Mouse (Mus musculus): Measurements from ENCODE around the gene Pgpep1l.
"Not testable (repeated sequence)": the region's sequence is repeated elsewhere in the genome, so short reads cannot be mapped to it uniquely, and the experiment has no call there.

Gene Pgpep1l

DNA sequence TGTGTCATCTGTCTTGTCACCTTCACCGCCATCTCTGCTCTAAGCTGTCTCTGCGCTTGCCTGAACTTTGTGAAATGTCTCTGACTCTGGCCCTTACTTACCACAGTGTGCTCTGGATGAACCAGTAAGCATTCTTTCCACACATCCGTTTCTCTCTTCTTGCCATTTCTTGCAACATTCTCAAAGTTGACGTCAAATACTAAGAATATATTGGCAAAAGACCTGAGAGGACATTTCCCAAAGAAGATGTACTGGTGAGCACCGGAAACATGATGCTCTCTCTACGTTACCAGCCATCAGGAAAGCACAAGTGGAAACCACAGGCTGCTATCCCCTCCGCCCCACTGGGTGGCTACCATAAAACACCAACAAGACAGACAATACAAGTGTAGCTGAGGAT, 19.7 kb upstream of the Pgpep1l start:
- in situ Hi-C loops (cut with MseI, MboI), result no loop called here

DNA sequence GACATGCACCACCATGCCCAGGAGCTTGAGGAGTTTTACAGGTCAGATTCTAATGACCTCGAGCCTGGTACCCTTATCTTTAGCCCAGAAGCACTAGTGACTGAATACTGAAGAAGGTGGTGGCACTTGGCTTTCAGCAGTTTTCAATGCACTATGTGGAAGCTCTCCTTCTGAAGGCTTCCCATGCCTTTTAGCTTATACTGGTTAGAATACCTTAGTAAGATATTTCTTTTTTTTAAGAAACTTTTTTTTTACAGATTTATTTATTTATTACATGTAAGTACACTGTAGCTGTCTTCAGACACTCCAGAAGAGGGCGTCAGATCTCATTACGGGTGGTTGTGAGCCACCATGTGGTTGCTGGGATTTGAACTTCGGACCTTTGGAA, 19.1 kb upstream of the Pgpep1l start:
- in situ Hi-C loops (cut with MseI, MboI), result not testable (repeated sequence)

DNA sequence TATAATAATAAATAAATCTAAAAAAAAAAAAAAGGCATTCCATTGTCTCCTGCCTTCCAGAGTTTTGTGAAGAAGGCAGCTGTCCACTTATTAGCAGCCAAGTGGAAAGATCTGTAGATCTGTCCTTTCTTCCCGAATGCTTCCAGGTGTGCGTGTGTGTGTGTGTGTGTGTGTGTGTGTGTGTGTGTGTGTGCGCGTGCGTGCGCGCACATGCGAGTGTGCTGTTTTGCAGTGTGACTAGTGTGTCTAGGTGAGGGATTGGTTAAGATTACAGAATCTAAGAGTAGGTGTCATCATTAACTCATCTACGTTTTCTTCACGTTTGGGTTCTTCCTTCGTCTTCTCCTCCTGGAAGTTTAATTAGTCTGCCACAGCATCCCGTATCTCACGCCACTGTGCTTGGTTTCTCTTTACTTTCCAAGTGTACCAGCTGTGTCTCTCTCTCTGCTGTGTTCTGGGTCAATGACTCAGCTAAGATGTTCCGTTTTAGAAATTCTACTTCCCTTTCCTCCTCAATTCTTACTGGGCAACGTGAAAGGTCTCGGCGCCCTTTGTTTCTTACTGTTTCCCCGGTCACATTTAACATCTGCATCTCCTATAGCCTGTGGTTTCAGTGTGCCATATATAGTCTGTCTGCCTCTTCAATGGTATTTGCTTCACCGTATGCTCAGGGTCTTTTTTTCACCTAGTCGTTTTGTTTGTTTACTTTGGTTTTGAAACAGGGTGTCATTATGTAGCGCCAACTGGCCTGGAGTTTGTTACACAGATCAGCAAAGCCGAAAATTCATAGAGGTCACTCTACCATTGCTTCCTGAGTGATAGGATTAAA, 18.5 kb upstream of the Pgpep1l start:
- in situ Hi-C loops (cut with MseI, MboI), result no loop called here

DNA sequence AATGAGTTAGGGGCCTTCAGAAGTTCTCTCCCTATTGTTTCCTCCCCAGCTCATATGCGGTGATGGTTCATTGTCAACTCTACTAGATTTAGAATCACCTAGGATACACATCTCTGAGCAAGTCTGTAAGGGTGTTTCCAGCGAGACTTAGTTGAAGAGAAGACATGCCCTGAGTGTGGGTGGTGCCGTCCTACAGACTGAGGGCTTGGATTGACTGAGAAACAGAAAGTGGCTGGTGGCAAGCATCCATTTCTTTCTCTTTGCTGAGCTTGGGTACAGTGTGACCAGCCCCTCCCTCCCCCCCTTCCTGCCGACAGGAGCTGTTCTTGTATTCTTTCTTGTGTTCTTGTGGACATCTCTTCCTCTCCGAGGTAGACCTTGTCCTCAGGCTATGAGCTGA, 17.3 kb upstream of the Pgpep1l start:
- in situ Hi-C loops (cut with MseI, MboI), result no loop called here

DNA sequence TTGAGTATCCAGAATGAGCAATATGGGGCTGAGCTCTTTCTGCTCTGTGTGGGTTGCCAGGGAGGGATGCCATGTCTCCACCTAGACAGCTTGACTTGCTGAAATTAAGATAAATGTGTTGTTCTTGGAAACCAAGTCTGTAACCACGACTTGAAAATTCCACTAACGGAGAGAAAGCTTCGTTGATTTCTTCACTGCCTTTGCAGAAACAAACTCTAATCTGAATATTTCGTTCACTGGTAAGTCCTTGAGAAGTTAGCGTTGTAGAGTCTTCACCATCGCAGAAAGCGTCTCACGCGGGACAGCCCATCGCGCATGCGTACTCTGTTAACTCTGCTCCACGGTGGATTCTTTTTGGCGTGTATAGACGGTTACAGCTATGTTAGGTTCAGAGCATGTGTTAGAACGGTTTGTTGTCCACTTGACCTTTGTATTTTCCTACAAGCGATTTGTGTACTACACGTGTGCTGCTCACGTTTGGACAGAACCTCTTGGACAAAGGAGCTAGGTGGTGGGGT, 16.4 kb upstream of the Pgpep1l start:
- in situ Hi-C loops (cut with MseI, MboI), result no loop called here

DNA sequence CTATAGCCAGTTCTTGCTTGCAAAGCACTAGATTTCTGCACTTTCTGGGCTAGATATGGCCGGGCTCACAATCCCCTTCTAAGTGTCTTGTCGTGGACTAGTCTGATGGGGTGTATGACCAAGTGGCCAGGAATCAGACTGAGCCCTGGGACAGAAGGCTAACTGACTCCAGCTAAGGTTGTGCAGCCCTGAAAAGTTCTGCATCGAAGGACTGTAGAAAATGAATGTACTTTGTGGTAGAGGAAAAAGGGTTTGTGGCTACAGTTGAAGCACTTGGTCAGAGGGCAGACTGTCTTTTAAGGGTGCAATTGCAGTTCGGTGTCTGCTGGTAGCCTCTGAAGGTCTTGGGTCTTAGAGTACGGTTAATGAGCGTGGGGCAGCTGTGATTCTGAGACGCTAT, 15.4 kb upstream of the Pgpep1l start:
- in situ Hi-C loops (cut with MseI, MboI), result no loop called here

DNA sequence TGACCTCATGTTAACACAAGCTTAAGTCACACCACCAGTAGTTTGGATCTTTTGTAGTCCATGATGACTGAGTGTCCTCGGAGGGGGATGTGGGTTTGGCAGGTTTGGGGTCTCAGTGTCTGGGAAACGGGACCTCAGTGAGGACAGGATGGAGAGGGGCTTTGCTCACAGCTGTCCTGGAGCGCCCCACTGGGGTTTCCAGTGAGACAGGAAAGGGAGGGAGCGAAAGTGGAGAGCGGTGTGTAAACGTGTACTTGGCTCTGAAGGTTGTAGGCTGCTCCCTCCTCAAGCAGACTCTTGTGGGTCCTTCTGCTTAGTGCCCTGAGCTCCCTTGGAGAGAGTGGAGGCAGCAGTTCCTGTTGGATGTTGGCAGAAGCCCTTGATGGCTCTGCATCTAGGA, 14.9 kb upstream of the Pgpep1l start:
- in situ Hi-C loops (cut with MseI, MboI), result no loop called here

DNA sequence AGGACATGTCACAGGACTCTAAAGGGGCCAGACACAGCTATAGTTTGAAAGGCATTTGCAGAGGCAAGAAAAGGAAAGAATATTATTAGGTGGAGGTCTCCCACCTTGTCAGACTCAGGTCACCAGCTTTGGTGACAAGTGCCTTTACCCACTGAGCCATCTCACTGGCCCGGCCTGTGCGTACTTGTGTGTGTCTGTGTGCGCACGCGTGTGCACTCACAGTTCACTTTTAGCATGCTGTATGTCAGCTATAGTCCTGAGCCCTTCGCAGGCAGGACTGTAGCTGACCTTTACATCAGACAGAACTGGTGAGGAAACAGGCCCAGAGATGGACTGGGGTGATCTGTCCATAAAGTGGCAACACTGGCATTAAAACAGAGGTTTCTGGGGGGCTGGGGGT, 14.4 kb upstream of the Pgpep1l start:
- in situ Hi-C loops (cut with MseI, MboI), result no loop called here

DNA sequence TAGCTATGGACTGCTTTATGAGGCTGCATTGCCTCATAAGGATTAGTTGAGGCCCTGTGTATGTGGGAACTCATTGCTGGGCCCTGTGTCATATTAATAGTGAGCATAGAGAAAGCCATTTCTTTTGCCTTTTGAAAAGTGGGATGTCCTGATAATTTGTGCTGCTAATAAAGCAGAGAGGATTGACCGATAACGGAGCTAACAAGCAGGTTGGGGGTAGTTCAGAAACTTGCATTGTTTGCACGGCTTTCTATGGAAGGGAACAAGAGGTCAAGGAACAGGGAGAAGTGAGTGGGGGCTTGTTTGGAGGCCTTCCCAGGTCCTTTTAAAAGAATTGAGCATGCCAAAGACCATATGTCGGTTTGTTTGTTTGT, 13.9 kb upstream of the Pgpep1l start:
- in situ Hi-C loops (cut with MseI, MboI), result no loop called here

DNA sequence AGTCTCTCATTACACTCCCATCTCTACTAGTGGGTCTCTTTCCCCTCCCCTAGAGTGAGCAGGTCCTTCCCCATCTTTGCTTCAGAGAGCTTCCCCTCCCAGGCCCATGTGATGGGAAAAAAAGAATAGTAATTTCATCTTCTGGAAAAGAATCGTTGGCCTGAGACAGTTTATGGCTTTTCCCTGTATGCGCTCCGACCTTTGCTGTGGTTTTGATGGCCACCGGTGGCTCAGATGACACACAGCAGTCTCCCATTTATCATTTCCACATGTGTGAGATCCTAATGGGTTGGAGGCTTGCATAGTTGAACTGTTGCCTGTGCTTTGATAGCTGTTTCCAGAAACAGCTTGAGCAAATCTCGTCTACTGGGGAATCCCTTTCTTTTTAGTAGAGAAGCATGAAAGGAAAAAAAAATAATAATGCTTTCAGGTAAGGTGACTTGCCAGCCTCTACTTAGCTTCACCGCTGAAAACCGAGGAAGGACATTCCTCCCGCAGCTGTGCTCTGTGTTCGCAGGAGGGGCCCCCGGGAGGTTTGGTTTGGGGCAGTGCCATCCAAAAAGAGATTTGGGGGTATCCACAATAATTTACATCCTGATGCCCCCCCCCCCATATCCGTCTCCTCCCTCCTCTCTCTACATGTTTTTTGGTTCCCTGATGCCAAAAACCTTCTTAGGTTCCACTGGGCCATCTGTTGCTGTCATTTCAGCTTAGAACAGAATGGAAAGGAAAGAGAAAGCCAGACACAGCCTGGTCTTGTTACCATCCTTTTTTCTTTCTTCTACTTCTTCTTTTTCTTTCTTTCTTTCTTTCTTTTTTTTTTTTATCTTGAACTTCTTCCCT, 13.2 kb upstream of the Pgpep1l start:
- in situ Hi-C loops (cut with MseI, MboI), result no loop called here

DNA sequence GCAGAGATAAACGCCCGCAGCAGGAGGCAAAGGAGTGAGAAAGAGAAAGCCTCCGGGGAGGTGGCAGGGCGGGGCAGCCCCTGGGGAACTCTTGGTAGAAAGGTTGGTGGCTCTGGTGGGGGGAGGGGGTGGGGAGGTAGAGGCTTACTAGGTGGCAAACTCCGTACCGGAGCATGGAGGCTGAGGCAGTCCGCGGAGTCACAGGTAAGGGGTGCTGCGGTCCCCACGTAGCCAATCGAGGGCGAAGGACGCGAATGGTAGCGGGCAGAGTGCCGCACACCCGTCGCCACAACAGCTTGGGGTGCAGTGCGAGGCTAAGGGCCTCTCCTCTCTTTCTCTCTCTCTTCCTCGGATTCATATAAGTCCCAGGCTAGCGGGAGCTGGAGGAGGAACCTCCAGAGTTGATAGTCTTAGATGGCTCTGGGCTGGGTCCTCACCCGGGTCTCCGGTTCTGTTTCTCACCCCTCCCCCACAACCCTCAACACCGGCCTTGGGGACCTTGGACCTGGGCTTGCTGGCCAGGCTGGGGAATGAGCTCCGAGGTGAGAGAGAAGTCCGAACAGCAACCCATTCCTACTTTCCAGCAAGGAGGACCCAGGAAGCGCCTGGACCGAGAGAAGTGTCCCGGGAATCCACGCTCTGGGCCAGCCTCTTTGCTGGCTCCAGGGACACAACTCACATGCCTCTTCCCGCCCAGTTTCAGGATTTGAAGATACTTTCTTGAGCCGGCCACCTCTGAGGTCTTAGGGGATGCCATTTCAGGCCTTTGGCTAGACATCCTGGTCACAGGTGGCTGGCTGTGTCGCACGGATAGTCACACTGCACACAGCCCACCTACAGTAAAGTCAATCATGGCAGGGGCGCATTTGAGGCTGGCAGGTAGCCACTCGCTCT, 12.1 kb upstream of the Pgpep1l start:
- in situ Hi-C loops (cut with MseI, MboI), result no loop called here

DNA sequence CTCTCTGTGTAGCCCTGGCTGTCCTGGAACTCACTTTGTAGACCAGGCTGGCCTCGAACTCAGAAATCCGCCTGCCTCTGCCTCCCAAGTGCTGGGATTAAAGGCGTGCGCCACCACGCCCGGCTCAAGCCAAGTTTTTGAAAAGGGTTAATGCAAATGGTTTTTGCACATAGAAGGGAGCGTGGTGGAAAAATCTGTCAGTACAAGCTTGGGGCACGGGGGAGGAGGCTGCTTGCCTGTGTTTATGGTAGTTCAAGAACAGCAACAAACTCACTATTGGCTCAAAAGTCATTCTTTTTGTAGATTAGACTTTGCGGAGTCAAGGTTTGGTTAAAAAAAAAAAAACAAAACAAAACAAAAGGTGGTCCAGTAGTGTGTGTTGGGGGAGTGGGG, 11.4 kb upstream of the Pgpep1l start:
- in situ Hi-C loops (cut with MseI, MboI), result not testable (repeated sequence)

DNA sequence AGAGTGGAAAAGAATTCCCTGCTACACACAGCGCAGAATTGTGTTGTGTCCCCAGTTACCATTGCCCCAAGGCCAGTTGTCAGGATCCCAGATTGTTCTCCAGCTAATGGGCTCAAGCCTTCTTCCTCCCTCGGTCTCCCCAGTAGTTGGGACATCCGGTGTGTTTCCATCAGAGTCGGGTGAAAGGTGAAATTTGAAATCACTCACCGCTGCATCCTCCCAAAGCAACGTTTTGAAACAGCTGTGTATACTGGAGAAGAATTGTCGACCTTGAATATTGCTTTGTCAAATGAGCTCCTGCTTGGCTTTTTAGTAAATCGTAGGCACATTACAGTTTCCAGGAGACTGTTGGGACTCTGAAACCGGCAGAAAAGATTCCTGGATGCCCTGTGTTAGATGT, 10.9 kb upstream of the Pgpep1l start:
- in situ Hi-C loops (cut with MseI, MboI), result no loop called here

DNA sequence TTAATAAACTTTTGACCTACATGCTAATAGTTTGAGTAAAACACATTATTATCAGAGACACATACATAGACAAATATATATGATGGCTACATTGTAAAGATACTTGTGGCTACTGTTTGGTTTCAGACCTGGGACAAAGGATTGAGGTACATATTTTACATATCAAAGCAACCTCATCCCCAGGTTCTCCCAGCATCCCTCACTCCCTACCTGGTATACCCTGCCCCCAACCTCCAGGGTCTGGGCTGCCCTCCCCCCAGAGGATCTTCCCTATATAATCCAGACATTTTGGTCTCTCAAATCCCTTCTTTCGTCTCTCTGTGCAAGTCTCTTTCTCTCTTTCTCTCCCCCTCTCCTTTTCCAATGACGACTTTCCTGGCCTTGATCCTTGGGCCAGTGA, 10.2 kb upstream of the Pgpep1l start:
- in situ Hi-C loops (cut with MseI, MboI), result no loop called here

DNA sequence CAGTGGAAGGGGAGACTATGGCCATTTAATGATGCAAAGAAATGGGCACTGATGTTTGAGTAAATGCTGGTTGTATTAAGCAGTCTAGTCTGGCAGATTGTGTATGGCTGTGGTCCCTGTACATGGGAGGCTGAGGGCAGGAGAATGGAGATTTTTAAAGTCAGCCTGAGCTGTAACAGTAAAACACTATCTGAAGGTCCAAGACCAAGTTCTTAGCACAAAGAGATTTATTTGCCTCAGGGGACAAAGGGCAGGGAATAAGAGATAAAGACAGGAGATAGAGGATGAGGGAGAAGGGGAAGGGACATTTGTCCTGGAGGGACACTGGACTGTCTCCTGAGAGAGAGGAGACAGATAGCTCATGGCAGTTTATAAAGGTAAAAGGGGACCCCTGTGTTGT, 9.5 kb upstream of the Pgpep1l start, which contains the start of gene Fam169b:
TSS of gene Fam169b (plus strand) at position 325 of the 400 bp plus-strand sequence.
- in situ Hi-C loops (cut with MseI, MboI), result no loop called here

DNA sequence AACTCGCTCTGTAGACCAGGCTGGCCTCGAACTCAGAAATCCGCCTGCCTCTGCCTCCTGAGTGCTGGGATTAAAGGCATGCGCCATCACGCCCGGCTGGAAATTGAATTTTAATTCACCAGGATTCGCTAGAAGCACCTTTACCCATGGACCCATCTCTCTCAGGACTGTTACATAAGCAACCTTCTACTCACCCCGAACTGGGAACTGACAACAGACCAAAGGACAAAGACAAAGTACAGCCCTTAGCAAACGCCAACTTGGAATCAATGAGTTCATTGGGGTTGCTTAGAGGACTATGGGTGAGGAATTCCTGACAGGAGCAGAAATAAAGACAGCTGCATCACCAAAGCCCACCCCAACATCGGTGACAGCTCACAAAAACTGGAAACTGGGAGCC, 8.6 kb upstream of the Pgpep1l start:
- in situ Hi-C loops (cut with MseI, MboI), result no loop called here

DNA sequence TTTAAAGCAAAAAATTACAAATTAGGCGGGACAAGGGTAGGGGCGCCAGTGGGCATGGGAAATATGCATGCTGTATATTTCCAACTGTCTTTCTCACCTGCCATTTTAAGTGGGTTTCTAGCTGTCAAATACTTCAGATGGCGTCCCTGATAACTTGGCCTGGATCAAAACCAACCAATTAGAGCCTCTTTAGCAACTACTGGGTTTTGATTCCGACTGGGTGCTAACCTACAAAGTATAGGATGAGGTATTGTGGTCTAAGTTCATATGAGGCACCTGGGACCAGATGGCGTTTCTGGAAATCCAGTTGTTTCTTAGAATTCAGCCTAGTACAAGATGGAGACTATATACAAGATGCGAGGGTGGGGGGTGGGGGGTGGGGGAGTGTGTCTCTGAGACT, 7.8 kb upstream of the Pgpep1l start:
- in situ Hi-C loops (cut with MseI, MboI), result no loop called here

DNA sequence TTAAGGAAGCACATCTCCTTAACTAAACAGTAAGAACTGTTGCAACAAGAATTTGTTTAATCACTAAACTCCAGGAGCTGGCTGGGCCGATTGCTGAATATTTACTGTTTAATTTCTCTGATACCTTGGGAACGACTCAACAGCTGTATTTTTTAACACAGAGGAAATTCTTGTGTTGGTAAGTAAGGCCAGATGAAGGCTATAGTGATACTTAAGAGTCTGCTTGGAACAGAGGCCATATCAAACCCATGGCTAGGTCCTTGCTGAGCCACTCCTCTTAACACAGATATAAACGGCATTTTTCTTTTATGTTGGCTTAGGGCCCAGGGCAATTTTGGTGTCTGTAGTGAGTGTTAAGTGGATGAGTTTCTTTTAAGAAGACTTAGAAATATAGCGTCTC, 6.5 kb upstream of the Pgpep1l start:
- in situ Hi-C loops (cut with MseI, MboI), result no loop called here

DNA sequence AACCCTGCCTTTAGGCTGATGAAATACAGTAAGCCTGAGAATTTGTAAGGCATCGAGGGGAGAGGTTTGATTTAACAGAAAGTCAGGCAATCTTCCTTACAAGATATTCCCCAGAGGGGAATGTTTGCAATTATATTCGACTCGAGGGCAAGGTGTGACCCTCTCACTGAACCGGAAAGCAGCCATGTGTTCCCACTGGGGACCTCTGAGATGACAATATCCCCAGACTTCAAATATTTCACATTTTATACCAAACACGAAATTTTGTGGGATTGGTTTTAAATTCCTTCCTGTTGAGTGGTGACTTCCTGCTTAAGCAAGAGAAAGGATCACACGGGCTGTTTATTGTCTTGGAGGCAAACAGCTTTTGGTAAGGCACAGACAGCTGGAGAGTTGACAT, 2.7 kb upstream of the Pgpep1l start:
- in situ Hi-C loops (cut with MseI, MboI), result no loop called here

DNA sequence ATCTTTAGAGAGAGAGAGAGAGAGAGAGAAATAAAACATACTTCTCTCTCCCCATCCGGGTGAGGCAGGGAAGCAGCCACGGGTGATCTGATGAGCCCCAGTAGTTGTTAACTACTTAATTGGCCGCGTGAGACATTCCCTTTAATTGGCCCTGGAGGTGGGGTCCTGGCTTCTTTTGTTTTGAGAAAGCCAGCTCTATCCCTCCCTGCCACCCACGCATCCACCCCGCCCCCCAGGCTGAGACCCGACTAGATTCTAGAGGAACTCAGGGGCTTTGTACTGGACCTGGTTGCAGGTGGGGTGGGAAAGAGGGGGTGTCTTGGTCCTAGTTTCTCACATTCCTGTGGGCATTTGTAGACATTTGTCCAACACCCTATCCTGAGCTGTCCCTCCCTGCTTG, 1.4 kb upstream of the Pgpep1l start:
- in situ Hi-C loops (cut with MseI, MboI), result no loop called here

DNA sequence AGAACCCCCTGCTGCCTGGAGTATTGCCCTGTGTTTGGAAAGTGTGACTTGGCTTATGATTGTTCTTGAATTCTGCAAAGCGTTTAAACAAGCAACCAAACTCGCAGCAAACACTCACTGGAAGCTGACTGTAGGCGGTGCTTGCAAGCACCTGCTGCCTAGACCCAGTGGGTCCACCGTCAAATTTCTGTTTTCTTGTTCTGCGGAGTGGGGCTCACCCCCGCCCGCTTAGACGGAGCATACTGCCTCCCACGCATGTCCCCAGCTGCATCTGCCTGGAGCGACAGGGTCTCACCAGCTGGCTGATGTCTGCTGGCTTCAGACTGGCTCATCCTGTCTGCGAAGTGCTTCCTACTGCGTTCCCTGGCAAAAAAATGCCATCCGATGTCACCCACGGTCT, 498 bp upstream of the Pgpep1l start:
- in situ Hi-C loops (cut with MseI, MboI), result no loop called here

Data from mouse trophoblast stem cell (cell line).